Mouse (Mus musculus) C2C12 (cell line): Measurements from ENCODE around the gene Fry.

Source experiments
- CTCF ChIP-seq: IDR thresholded peaks from one replicate; pipeline ENCODE4 v1.5.1; 2011; ENCODE audit not compliant: control insufficient read depth, insufficient read depth, insufficient read length
- USF1 ChIP-seq: IDR thresholded peaks from one replicate; pipeline ENCODE4 v1.6.1; 2011; ENCODE audit warnings: low read depth, mild to moderate bottlenecking, control low read depth, moderate library complexity

- TF ChIP-seq USF1 (no peak), CTCF (no peak)
These were observed 27.5 kb downstream of the Fry start for GRCm38 (mm10) chr5:150145967-150146366.
